Mouse (Mus musculus) liver, adult 2 months (tissue): ENCODE data around the gene Mapkapk2. TPM values are rescaled to one million over a fixed set of nuclear protein-coding genes. Genes with fewer than 3 reads are reported as not detected.

Source experiments
- DNase-seq: peaks from one replicate; pipeline ENCODE4 v3.0.0-alpha.2; 2011; ENCODE audit warnings: low read depth, low spot score; ENCODE audit errors: extremely low read depth
- H3K27ac ChIP-seq: fragments of 200-500 bp; replicated peaks from 2 replicates; pipeline ENCODE4 v1.5.1; 2012; ENCODE audit warnings: low read depth, mild to moderate bottlenecking, control low read depth, inconsistent platforms, low read length; ENCODE audit not compliant: insufficient read depth
- H3K27me3 ChIP-seq: fragments of 200-500 bp; 2 replicates; pipeline ENCODE4 v1.6.1; 2012; ENCODE audit warnings: mild to moderate bottlenecking, moderate library complexity, low read length, inconsistent platforms; ENCODE audit not compliant: control insufficient read depth, insufficient read depth
- H3K36me3 ChIP-seq: fragments of 200-500 bp; 2 replicates; pipeline ENCODE4 v1.6.1; 2012; ENCODE audit warnings: low read length, inconsistent platforms; ENCODE audit not compliant: control insufficient read depth, insufficient read depth
- H3K4me1 ChIP-seq: fragments of 200-500 bp; 2 replicates; pipeline ENCODE4 v1.6.1; 2011; ENCODE audit warnings: low read length; ENCODE audit not compliant: control insufficient read depth, insufficient read depth
- H3K4me3 ChIP-seq: fragments of 200-500 bp; 2 replicates; pipeline ENCODE4 v1.5.1; 2011; ENCODE audit warnings: low read depth, mild to moderate bottlenecking, control low read depth, low read length, moderate library complexity; ENCODE audit not compliant: insufficient read depth
- H3K79me2 ChIP-seq: fragments of 200-500 bp; 2 replicates; pipeline ENCODE4 v1.6.1; 2012; ENCODE audit warnings: inconsistent platforms, mild to moderate bottlenecking, low read length, moderate library complexity; ENCODE audit not compliant: control insufficient read depth, insufficient read depth
- H3K9ac ChIP-seq: fragments of 200-500 bp; 2 replicates; pipeline ENCODE4 v1.6.1; 2012; ENCODE audit warnings: low read depth, mild to moderate bottlenecking, control low read depth, inconsistent platforms, low read length
- CTCF ChIP-seq: fragments of 200-500 bp; IDR thresholded peaks from 2 replicates; pipeline ENCODE4 v1.5.1; 2011; ENCODE audit warnings: low read depth, low read length, control low read depth
- POLR2A ChIP-seq: fragments of 200-500 bp; IDR thresholded peaks from 2 replicates; pipeline ENCODE4 v1.6.1; 2011; ENCODE audit warnings: low read length, control low read depth; ENCODE audit not compliant: insufficient read depth; ENCODE audit errors: extremely low read depth
- WGBS: fragments of 180-500 bp; shearing (Covaris S2); methylation state at CpG from one replicate; pipeline ENCODE4 v1.1.7; 2018; 5-methylcytosine and 5-hydroxymethylcytosine counted together
- polyA plus RNA-seq: library from polyadenylated mRNA; depleted of rRNA; stranded (reverse); fragments of >200 nt; gene quantifications from 2 replicates; pipeline ENCODE4 v1.2.3, GENCODE M21; 2012
- total RNA-seq: library from RNA; depleted of rRNA; stranded (reverse); fragments of >200 nt; gene quantifications from 2 replicates; pipeline ENCODE4 v1.2.3, GENCODE M21; 2014

The Mapkapk2 gene
- total and polyA plus RNA-seq, 2 experiments = 30.0 to 45.4 TPM

DNA sequence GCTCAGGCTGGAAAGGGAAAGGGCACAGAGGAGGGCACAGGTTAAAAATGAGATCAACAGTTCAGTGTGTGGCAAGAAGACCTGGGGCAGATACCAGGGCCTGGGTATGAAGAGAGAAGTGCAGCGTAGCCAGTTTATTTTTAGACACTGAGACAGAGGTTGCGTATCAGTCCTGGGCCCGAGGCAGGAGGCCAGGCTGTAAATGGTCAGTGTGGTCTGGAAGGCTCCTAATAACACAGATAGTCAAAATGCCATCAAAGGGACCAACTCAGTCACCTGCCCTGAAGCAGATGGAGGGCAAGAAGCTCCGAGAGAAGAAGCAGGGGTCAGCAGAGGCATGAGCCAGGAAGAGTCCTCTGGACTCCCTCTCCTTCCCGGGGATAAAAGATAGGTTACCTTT is 7.4 kb downstream of the Mapkapk2 start:
- Histone ChIP-seq H3K27ac (peak overlapping the region; percentile 97), H3K36me3 (no peaks in the 10 kb centered on the region), H3K79me2 (peaks cover 66% of the 10 kb centered on the region), H3K27me3 (no peaks in the 10 kb centered on the region), H3K4me1 (peaks cover 73% of the 10 kb centered on the region), H3K9ac (peak overlapping the region; percentile 53), H3K4me3 (no peak overlapping the region)
- TF ChIP-seq POLR2A (no peak), CTCF (no peak)
- DNase-seq = peak; percentile 95
- WGBS = 3% methylated on average over 5 of the region's 5 CpGs

DNA sequence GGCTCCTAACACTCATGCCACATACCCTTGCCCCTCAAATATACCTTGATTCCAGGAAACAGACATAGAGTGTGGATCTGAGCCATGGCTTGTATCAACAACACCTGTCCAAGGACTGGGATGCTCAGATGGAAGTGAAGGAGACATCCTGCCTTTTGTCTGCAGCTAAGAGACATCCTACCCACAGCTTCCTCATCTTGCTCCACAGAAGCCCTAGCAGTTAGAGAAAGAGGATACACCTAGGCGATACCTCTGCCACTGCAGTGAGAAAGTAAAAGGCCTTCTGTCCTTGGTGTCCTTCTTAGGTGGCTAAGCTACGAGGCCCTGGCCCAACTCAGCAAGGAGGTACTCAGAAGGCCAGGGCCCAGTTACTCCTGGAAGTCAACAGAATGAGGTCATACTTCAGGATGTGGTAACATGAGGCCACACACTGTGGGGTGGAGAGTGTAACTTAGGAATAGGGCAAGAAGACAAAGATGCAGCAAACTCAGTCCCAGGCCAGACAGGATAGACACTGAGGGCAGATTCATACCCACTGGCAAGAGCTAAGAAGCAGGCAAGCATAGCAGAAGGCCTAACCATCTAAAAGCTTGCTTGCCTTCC is 8.0 kb downstream of the Mapkapk2 start:
- TF ChIP-seq POLR2A = no peak
- no peak for TF ChIP-seq CTCF
- peak; percentile 85 for DNase-seq
- peak overlapping the region; percentile 51 for H3K9ac ChIP-seq

DNA sequence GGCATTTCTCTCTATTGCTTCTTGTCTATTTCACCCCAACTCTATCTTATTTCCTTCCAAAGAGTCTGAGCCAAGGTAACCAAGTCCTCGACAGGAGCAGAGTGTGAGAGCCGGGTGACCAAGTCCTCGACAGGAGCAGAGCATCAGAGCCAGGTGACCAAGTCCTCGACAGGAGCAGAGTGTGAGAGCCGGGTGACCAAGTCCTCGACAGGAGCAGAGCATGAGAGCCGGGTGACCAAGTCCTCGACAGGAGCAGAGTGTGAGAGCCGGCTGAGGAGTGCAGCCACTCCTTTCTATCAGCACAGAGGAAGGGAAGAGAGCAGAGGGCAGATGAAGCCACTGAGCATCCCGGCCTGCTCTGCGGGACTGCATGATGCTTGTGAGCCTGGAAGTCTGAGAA is 9.1 kb downstream of the Mapkapk2 start:
- no peak for TF ChIP-seq POLR2A
- no peak for TF ChIP-seq CTCF
- no peak overlapping the region for H3K9ac ChIP-seq
- H3K4me1 ChIP-seq = peaks cover 75% of the 10 kb centered on the region
- no peak for DNase-seq
- H3K36me3 ChIP-seq = no peaks in the 10 kb centered on the region
- no peak overlapping the region for H3K4me3 ChIP-seq
- H3K27me3 ChIP-seq = no peaks in the 10 kb centered on the region
- WGBS = 45% methylated on average over 11 of the region's 11 CpGs
- no peak overlapping the region for H3K27ac ChIP-seq
- peaks cover 59% of the 10 kb centered on the region for H3K79me2 ChIP-seq

More for the DNA sequence above, 8.0 kb downstream of the Mapkapk2 start:
- peaks cover 74% of the 10 kb centered on the region for H3K4me1 ChIP-seq
- H3K36me3 ChIP-seq = no peaks in the 10 kb centered on the region
- no peaks in the 10 kb centered on the region for H3K27me3 ChIP-seq
- H3K79me2 ChIP-seq = peaks cover 65% of the 10 kb centered on the region
- 44% methylated on average over 2 of the region's 2 CpGs for WGBS
- peak overlapping the region; percentile 97 for H3K27ac ChIP-seq
- H3K4me3 ChIP-seq = no peak overlapping the region

DNA sequence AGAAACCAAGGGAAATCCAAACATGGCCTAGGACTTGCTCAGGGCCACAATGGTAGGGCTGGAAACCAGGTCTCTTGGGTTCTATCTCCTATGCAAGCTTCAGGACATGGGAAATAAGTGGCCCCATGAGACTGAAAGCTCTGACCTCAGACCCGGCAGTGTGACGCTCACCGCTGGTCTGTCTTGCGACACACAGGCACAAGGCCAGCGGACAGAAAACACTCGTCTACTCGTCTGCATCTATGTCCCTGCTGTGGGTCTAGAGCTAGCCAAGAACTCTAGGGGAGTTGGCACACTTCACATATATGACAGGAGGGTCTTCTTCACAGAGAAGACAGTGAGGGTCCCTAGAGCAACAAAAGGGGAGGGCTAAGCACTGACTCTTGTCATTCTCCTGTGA is 10.7 kb downstream of the Mapkapk2 start:
- peak; percentile 86 for DNase-seq
- peaks cover 73% of the 10 kb centered on the region for H3K4me1 ChIP-seq
- no peak overlapping the region for H3K4me3 ChIP-seq
- H3K27ac ChIP-seq = peak overlapping the region; percentile 83
- peak overlapping the region; percentile 43; the same call in 1 of the 2 replicates for H3K9ac ChIP-seq
- no peaks in the 10 kb centered on the region for H3K27me3 ChIP-seq
- peaks cover 55% of the 10 kb centered on the region for H3K79me2 ChIP-seq
- TF ChIP-seq POLR2A = no peak
- no peak for TF ChIP-seq CTCF
- 16% methylated on average over 7 of the region's 7 CpGs for WGBS
- H3K36me3 ChIP-seq = no peaks in the 10 kb centered on the region

DNA sequence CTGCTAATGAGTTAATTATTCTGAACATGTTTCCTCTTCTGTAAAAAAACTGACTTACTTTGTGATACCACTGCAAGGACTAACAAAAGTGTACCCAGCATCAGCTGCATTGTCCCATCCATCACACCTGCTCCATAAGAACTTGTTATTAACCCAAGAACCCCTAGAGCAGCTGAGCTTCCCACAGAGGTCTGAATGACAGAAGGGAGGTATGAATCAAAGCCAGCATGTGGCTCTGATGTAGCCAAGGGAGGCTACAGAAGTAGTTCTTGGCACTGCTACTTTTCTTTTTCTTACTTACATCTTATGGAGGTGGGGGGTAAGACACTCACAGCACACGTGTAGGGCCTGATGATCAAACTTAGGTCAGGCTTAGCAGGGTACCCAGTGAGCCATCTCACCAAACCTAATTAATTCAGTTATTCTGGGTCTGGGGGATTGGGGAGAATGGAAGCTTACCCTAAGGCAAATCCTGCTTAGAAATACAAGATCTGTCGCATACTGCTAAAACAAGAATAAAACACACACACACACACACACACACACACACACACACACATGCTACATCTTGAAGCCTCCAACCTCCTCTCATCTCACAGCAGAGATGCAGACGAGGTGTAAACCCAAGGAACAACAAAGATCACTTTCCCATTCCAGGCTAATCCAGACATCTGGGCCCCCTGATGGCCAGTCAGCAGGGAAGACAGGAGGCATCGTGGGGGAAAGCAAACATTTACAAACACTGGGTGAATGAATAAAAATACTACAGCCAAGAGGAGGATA is 11.5 kb downstream of the Mapkapk2 start:
- Histone ChIP-seq H3K79me2 (peaks cover 62% of the 10 kb centered on the region), H3K9ac (no peak overlapping the region), H3K27ac (peak overlapping the region; percentile 83), H3K4me3 (no peak overlapping the region), H3K36me3 (no peaks in the 10 kb centered on the region), H3K27me3 (no peaks in the 10 kb centered on the region), H3K4me1 (peaks cover 66% of the 10 kb centered on the region)
- 28% methylated on average over 4 of the region's 4 CpGs for WGBS
- DNase-seq = no peak
- TF ChIP-seq CTCF (no peak), POLR2A (no peak)

DNA sequence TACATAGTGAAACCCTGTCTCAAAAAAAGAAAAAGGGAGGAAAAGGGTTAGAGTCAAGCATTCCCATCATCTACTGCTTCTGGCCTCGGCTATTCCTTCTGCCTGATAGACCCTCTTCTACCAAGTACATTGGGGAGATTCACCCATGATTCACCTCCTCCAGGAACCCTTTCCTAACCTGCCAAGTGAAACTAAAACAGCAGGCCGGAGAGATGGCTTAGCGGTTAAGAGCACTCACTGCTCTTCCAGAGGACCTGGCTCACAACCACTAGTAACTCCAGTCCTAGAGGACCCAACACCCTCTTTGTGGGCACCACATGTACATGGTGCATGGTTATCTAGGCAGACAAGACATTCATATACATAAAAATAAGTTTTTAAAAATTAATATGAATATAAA is 12.4 kb downstream of the Mapkapk2 start:
- Histone ChIP-seq H3K4me1 (peaks cover 62% of the 10 kb centered on the region), H3K27me3 (no peaks in the 10 kb centered on the region), H3K27ac (peak overlapping the region; percentile 15; the same call in 1 of the 2 replicates), H3K4me3 (no peak overlapping the region), H3K36me3 (no peaks in the 10 kb centered on the region), H3K79me2 (peaks cover 70% of the 10 kb centered on the region), H3K9ac (no peak overlapping the region)
- WGBS = 40% methylated on average over 3 of the region's 3 CpGs
- DNase-seq = no peak
- TF ChIP-seq CTCF = no peak
- TF ChIP-seq POLR2A = no peak
